Mouse (Mus musculus) frontal cortex, adult 2 months (tissue): ENCODE measurements around the gene Fah. TPM values are rescaled to one million over a fixed set of nuclear protein-coding genes. Genes with fewer than 3 reads are reported as not detected.

ENCODE experiments used
- DNase-seq, 2 experiments: peaks; one replicate each; pipeline ENCODE4 v3.0.0; 2022; ENCODE audit warnings: low spot score in 1 of 2; ENCODE audit errors: extremely low spot score in 1 of 2
- polyA plus RNA-seq: library from polyadenylated mRNA; depleted of rRNA; stranded (reverse); fragments of >200 nt; gene quantifications from 2 replicates; pipeline ENCODE4 v1.2.3, GENCODE M21; 2012

Fah gene
- polyA plus RNA-seq, 1 experiment: 37.3 TPM

DNA sequence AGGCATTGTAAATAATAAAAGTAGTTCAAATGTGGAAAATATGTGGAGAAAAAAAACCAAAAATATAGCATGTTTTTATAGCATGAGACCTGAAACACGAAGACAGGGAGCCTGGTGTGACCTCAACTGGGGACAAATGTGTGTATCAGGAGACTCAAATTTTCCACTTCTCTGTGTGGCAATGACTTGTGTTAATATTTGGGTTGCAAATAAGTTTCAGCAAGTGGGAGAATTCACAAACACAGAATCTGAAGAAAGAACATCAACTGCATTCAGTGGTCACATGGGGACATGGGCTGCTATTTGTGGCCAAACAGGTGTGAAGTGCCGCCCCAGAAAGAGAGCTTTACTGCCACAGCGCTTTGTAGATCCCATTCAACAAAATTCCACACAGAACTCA is 9.9 kb downstream of the Fah start:
- no peak for DNase-seq

DNA sequence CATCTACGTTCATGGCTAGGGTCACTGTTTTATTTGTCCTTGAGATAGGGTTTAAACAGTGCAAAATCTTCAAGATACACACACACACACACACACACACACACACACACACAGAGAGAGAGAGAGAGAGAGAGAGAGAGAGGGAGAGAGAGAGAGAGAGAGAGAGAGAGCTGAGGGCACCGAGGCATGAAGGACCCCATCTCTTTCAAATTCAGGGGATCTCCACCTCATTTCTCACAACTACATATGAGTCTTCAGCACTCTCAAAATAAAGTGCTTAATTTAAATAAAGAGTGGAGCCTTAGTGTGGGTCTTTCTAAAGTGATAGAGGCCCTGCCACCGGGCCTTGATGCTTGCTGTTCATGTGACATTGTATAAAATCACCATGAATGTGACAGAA is 10.5 kb downstream of the Fah start:
- DNase-seq: no peak

DNA sequence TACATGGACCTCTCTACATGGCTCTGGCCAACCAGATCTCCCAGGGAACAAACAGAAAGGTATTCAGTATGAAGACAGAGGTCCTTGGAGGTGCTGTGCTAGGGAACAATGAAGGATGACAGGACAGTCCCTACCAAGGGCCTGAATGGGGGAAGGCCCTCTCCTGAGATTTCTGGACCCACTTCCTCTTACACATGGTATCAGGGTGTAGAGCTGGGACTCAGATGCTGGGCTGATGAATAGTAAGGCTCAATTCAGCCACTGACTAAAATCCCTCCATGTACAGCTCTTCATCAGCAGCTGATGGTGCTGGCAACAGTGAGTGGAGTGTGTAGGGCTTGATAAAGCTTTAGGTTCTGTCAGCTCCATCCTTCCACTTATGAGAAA is 11.6 kb downstream of the Fah start:
- DNase-seq: no peak

DNA sequence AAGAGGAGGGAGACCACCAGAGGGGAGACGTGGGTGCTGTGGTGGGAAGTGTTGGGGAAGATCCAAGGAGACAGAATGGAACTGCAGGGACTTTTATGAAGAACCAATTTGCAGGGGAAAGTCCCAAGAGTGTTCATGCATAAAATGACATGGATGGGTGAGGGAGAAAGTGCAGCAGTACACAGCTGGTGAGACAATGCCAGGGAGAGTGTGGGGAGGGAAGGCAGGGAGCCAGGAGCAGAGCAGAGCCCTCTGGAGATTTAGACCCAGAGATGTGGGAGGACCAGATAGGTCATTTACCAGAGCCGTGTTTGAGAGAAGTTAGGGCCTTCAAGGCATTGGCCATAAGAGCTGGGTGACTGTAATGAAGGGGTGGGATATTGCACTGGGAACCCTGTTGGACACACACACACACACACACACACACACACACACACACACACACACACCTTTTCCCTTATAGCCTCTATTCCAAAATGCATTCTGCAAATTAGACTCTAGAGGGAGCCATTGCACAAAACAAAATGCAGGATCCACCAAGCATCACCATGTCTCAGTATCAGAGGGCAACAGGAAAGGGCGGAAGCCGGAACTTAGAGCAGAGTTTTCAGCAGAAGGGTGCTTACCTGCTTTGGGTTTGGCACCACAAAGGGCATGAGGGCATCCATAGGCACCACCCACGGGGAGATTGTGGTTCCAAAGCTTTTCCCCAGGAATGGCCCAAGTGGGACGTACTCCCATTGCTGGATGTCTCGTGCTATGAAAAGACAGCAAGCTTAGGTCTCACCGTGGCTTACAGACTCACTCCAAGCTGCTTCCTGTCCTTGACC is 12.2 kb downstream of the Fah start:
- peak in 1 of 2 experiments; percentile 81 for DNase-seq

DNA sequence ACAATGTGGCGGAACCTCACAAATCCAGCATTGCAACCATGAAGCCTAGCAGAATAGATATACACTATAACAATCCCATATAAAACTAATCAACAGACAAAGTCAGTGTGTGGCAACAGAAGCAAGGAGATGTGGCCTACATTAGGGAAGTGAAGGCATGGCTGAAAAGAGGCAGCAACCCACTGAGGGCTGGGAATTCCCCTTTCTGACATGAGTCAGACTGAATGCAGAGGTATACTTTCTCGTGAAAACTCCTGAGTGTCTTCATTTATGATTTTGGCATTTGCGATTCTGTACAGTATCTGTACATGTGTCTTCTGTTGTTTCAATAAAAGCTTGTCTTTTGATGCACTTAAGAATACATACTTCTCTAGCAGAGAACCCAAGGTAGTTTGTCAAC is 15.2 kb downstream of the Fah start:
- DNase-seq: no peak

DNA sequence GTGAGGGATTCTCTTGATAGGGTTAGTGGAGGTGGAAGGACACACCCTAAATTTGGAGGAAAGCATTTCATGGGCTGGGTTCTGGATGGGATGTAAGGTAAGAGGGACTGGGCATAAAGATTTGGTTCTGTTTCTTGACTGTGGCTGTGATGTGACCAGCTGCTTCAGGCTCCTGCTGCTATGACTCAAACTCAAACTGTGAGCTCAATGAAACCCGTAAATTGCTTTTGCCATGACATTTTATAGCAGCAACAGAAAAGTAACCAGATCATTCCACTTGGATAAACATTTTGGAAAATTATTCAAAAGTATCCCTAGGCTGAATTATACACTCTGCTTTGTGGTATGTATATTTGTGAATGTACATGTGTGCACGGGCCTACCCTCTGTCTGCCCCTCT is 15.9 kb downstream of the Fah start:
- no peak for DNase-seq

DNA sequence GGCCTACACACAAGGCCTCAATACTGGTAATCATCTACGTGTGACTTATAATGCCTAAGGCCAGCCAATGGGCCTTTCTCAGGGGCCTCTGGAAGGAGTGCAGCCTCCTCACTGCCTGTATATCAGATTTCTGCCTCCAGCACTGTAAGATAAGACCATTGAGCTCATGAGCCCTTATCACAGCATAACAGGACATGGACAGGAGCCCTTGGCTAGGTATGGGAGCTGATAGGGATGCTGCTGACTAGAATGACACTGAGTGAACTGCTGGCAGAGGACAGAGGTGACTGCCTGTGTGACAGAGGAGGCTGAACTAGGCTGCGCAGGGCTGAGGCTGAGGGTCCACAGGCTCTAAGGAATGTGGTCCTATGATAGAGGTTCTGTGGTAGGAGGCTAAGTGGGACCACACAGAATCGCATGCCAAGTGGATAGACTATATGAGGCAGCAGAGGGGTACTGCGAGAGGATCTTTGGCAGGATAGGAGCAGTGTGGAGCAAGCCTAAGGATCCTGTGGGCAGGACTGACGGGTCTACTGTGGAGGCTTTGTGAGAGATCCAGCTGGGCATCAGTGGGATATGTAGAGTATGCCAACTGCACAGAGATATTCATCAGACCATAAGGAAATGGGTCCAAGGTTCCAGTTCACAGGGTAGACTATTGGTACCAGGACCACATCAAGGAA is 19.3 kb downstream of the Fah start:
- no peak for DNase-seq

DNA sequence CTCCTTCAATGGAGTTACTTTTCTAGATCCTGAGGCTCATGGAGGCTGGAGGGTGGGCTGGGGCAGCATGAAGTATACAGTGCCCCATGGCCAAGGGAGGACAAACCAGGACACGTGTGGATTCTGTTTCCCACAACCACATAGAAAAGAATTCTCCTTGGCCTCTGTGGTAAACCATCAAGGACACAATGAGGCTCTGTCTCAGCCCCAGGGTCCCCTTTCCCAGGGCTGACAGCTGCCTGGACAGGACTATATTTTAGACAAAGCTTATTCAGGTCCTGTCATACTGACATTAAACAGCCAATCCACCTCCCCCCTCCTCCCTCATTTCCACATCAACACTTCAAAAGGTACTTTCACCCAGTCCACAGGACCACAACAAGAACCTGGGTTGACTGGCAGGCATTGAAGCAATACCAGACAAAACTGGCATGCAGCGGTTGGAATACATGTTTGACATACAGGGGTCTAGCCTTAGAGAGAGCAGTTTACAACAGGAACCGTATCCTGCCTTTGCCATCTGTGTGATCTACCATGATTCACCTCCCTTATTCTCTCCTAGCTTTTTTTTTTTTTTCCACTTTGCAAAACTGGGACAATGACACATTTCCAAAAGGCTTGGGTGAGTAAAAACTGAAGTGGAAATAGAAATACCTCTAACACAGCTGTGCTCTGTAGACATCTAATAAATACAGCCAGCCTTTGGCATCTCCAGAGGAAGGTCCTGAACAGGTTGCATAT is 20.0 kb downstream of the Fah start:
- peak in 1 of 2 experiments; percentile 38 for DNase-seq

DNA sequence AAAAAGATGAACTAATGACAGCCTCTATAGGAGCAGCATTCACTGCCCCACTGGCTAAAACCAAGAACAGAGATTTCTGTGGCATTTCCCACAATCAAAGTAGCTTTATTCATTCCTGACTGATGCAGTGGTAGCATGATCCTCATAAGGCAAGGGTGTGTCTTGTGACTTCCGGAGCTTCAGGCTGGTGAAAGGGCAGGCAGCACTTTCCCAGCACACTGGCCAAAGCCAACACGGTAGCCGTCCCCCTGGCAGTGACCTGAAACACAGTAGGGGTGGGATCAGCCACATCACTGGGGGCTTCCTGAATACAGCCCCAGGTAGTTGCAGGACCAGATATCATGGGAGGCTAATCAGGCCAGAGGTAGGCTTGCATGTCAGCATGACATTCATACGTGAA is 21.4 kb downstream of the Fah start:
- no peak for DNase-seq

DNA sequence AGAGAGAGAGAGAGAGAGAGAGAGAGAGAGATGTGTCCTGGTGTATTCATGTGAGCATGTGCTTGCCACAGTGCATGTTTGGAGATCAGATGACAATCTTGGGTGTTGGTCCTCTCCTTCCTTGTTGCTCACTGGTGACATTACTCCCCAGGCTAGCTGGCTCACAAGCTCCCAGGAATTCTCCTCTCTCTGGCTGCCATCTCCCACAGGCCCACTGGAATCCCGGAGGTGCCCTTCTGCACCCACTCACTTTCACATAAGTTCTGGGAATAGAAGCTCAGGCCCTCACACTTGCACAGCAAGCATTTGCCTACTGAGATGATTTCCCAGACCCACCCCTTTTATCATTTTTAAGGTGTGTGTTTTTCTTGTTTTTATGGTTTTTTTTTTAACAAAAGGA is 26.8 kb downstream of the Fah start:
- DNase-seq: peak; percentile 44 to 57

DNA sequence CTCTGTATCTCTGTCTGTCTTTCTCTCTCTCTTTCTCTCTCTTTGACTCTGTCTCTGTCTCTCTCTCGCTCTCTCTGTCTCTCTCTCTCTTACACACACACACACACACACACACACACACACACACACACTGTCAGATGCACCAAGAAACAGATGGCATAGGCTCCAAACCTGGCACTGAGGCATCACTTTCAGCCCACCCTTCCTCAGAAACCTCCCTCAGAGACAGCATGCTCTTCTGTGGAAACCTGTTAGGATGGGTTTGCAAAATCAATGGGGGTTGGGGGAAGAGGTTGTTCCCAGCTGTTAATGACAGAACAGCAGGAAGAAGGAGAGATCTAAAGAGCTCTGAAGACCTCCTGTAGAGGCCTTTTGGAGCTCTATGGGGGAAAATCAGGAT is 27.7 kb downstream of the Fah start:
- peak; percentile 59 to 72 for DNase-seq

DNA sequence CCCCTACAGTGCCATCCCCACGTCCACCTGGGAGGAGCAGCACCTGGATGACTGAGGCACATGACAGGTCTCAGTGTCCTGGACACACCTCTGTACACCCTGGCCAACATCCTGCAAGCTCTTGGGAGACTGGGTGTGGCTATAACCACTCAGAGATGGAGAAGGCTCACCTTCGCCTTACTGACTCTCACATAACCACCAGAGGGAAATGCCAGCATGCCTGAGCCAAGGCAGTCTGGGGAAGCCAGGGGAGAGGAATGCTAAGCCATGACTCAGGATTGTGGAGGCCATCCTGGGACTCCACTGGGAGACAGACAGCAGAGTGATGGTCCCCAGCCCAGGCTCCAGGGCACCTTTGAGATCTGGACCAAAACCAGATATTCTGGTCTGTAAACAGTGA is 29.5 kb downstream of the Fah start:
- DNase-seq: no peak

DNA sequence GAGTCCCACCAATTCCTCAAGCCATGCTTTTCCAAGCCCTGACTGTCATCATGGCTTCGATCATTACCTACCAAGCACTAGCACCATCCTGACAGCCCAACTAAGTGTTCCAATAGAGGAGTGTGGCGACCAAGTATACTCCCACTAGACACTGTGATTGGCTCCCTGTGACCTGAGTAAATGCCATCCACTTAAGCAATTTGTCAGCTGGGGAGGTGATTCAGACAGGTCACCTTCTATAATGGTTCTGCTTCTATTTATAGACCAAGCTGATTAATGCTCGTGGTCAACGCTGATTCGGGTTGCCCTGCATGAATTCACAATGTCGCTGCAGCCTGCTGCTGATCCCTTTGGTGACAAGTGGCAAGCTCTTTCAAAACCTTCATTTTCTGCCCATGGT is 40.3 kb downstream of the Fah start:
- DNase-seq: no peak

DNA sequence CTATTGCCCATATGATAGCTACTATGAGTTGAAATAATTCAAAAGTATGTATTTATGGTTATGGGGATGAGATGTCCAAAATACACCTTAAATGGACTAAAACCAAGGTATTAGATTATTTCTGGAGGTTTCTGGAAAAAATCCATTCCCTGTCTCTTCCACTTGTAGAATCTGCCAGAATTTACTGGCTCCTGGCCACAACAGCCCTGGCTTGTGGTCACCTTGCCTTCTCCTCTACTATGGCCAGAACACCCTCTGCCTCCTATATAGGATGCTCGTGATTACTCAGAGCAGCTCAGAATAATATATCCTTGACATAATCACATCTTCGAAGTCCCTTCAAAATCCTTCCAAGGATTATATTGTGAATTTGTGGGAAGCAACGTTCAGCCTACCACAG is 42.3 kb downstream of the Fah start:
- no peak for DNase-seq

DNA sequence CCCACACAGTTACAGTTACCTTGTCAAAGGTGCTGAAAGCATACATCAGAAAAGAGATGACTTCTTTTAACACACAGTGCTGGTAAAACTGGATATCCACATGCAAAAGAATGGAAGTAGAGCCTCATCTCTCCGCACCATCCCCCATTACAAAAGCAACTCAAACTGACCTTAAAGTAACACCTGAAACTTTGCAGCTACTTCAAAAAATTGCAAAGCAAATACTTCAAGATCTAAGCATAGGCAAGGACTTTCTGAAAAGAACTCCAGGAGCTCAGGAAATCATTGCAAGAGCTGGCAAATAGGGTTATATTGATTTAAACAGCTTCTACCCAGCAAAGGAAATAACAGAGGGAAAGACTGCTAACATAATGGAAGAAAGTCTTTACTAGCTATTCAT is 46.0 kb downstream of the Fah start:
- no peak for DNase-seq

DNA sequence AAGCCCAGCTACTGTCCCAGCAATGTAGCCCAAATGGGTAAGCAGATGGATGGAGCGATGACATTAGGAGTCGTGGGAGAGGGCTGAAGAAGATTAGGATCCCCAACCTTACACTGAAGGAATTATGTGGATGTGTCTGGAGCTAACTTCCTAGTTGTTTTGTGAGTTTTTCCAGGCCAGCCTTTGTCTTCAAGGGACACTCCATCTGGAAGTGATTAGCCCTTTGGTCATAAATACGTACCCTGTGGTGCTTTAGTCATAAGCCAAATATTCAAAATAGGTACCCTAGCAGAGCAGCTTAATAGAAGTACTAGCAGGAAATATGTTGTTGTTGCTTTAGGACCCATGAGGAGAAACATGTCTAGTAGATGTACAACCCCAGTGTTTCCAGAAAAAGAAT is 49.2 kb downstream of the Fah start:
- DNase-seq: no peak

DNA sequence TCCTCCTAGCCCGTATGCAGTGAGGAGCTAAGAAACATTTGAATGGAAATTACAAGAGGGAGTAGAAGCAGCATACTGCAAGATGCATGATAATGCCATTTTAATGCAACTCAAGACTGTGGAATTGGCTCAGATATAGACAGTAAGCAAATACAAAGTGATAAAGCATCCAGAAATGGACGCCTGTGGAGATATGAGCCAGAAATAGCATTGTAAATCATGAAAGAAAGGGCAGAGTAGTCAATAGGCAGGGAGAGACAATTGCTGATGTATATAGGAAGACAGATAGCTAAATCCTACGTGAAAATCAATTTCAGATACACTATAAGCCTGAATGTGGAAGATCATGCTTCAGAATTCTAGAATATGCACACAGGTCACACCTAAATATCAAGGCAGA is 51.2 kb downstream of the Fah start:
- no peak for DNase-seq

DNA sequence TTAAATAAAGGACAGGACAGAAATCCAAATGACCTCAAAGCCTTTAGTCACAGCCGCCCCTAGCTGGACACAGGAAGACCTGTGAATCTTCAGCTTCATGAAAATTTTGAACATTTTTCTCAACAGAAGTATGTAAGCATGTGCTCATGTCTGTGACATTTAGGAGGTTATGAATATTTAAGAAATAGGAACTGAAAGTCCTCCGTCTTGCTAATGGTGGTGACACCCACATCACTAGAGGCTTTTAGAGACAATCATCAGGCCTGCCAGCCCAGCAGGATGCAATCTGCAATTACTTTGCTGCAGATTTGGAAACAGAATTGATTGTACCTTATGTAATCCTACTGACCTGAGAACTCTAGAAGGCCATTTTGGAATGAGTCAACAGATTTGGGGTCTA is 55.0 kb downstream of the Fah start:
- DNase-seq: no peak

DNA sequence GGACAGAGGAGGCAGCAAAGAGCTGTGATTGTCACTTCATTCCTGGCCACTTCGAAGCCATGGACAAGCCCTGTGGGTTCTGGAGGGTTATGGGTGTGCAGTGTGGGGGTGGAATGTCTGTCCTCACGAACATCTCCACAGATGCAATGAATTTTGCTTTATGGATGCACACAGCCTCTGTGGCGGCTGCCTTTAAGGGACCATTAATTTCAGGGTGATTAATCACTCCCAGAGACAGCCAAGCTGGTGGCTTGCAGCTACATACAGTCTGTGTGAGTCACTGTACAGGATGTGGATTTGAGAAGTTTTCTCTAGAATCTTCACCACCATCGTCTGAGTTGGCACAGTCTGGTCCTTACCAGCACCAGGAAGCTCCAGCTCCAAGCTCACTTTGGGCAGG is 59.9 kb downstream of the Fah start:
- DNase-seq: no peak

DNA sequence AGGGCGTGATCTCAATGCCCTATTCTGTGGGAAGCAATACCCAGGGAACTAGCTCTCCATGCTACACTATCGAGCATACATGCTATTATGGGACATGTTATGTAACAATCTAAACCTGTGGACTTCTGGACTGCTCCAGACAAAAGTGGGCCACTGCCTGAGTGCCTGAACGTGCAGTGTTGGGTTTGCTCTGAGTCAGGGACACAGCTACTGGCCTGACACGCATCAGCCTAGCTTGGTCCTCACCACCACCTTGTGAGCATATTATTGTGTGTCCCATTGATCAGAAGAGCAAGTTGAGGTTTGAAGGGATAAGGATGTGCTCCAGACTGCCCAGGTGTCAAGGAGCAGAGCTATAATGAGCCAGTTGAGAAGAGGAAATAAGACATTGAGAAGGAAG is 61.6 kb downstream of the Fah start:
- DNase-seq: no peak
